Mouse (Mus musculus): ENCODE results near the gene Trnp1. TPM values are rescaled to one million over a fixed set of nuclear protein-coding genes. Genes with fewer than 3 reads are reported as not detected.

Trnp1 gene
- polyA plus RNA-seq (2014; fragmentation: Nextera tagmentation; extraction: Ambion mirVana), result 2.0 and 2.8 TPM in 2 replicates

DNA sequence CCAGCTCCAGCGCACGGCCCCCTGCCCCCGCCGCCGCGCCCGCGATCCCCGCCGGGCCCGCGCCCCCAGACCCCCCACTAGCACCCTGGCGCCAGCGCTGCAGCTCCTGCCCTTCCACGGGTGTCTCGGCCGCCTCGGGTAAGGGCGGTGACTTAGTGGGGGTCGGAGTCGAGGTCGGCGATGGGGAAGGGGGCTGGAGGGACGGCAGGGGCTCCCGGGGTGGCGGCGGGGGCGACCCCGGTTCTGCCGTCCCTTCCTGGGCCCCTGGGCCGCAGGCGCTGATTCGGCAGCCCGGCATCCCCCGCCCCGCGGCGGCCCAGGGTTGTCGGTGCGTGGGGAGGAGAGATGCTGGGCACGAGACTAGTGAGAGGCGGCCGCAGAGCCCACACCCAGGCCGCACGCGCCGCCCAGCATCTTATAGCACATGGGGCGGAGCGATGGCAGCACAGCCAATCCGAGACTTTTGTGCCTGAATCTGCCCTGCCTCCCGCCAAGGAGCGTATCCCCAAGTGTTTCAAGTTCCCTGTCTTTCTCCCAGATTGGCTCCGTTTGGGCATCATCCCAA, at the start of gene Trnp1:
Trnp1 (minus strand) TSS at position 391 of the 565 bp plus-strand sequence.
- peaks cover 46% of the 10 kb centered on the region for H3K27me3 ChIP-seq (ENCODE audit: control insufficient read depth, insufficient read depth, low read length)
- ATAC-seq (replicated peaks; ENCODE audit: insufficient number of reproducible peaks, low FRiP score, low TSS enrichment, low read depth) (peak; percentile 80), DNase-seq (ENCODE audit: low spot score) (peak; percentile 90)
- peak within 1 kb of the TSS; percentile 92 for H3K4me2 ChIP-seq (ENCODE audit: low read depth, low read length)
- WGBS, result under 1% methylated on average over 42 of the region's 53 CpGs
- H3K27ac ChIP-seq (replicated peaks; ENCODE audit: low read depth, low read length), result no peak within 1 kb of the TSS
- peak within 1 kb of the TSS; percentile 46 for H3K4me3 ChIP-seq (ENCODE audit: low read depth, low read length)
- H3K36me3 ChIP-seq (replicated peaks; ENCODE audit: control insufficient read depth, insufficient read depth, low read depth, low read length), result no peaks in the 10 kb centered on the region
- H3K4me1 ChIP-seq (ENCODE audit: control insufficient read depth, insufficient read depth, low read length), result peaks cover 5% of the 10 kb centered on the region
- peak within 1 kb of the TSS; percentile 62 for H3K9ac ChIP-seq (replicated peaks; ENCODE audit: low read length)
- H3K9me3 ChIP-seq (replicated peaks; ENCODE audit: control insufficient read depth, low read length), result no peaks in the 10 kb centered on the region

- ATAC-seq (replicated peaks; ENCODE audit: insufficient number of reproducible peaks, low FRiP score, low TSS enrichment, low read depth) (peak; percentile 96), DNase-seq (ENCODE audit: low spot score) (peak; percentile 99)
- H3K9me3 ChIP-seq (replicated peaks; ENCODE audit: control insufficient read depth, low read length), result no peaks in the 10 kb centered on the region
- no peaks in the 10 kb centered on the region for H3K27me3 ChIP-seq (ENCODE audit: control insufficient read depth, insufficient read depth, low read length)
- peaks cover 4% of the 10 kb centered on the region; the same call in 1 of the 2 replicates for H3K4me1 ChIP-seq (ENCODE audit: control insufficient read depth, insufficient read depth, low read length)
- 0 out of 2 replicates have a peak, but pooled peaks cover 3% of the 10 kb centered on the region for H3K36me3 ChIP-seq (replicated peaks; ENCODE audit: control insufficient read depth, insufficient read depth, low read depth, low read length)
- peak within 1 kb of the TSS; percentile 59 for H3K4me2 ChIP-seq (ENCODE audit: low read depth, low read length)
- under 1% methylated on average over 69 of the region's 77 CpGs for WGBS
- H3K4me3 ChIP-seq (ENCODE audit: low read depth, low read length), result peak within 1 kb of the TSS; percentile 68
- H3K9ac ChIP-seq (replicated peaks; ENCODE audit: low read length), result peak within 1 kb of the TSS; percentile 85
- H3K27ac ChIP-seq (replicated peaks; ENCODE audit: low read depth, low read length), result peak within 1 kb of the TSS; percentile 66
These were observed 47.2 kb upstream of the Trnp1 start, which contains the start of gene Nudc for GRCm38 (mm10) chr4:133545272-133546231. Gene Nudc, minus strand, starts transcription at chr4:133545996.

DNA sequence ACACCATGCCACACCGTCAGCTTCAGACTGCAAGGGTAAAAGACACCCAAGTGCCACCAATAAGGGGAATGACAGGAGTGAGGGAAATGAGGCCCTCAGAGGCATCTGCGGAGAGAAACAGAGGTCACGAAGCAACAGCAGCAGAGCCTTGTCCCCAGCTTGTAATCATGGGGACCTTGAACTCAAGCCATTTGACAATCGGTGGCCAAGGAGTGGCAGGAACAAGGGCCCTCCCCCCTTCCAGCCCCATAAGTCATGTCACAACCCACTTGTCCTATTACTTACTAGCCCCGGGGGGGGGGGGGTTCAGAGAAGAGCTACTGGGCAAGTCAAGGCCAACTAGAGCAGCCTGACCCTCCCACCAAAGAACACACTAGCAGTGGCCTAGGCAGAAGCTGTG, 38.3 kb upstream of the Trnp1 start:
- H3K9me3 ChIP-seq (replicated peaks; ENCODE audit: control insufficient read depth, low read length), result no peaks in the 10 kb centered on the region
- DNase-seq (ENCODE audit: low spot score) (no peak), ATAC-seq (replicated peaks; ENCODE audit: insufficient number of reproducible peaks, low FRiP score, low TSS enrichment, low read depth) (no peak)
- WGBS, result 93% methylated on average over 5 of the region's 5 CpGs
- no peaks in the 10 kb centered on the region for H3K27me3 ChIP-seq (ENCODE audit: control insufficient read depth, insufficient read depth, low read length)
- H3K36me3 ChIP-seq (replicated peaks; ENCODE audit: control insufficient read depth, insufficient read depth, low read depth, low read length), result peaks cover 15% of the 10 kb centered on the region
- no peak overlapping the region for H3K4me2 ChIP-seq (ENCODE audit: low read depth, low read length)
- H3K4me3 ChIP-seq (ENCODE audit: low read depth, low read length), result no peak overlapping the region
- H3K9ac ChIP-seq (replicated peaks; ENCODE audit: low read length), result no peak overlapping the region
- H3K4me1 ChIP-seq (ENCODE audit: control insufficient read depth, insufficient read depth, low read length), result no peaks in the 10 kb centered on the region
- no peak overlapping the region for H3K27ac ChIP-seq (replicated peaks; ENCODE audit: low read depth, low read length)

DNA sequence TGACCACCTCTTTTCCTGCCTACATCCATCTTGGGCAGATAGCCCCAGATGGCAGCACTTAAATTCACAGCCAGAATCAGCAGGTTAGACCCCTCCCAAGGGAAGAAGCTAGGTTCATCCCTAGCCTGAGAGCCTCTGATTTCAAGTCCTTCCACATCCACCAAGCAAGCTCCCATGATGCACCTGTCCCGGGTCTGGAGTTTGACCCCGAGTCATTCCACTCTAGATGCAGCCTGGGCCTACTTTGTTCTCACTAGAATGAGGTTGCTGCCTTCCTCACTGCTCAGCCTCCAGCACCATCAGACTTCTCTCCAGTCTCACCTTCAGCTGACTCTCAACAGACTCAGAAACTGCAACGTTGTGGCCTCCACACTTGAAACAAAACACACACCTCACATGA, 37.7 kb upstream of the Trnp1 start:
- DNase-seq (ENCODE audit: low spot score) (no peak), ATAC-seq (replicated peaks; ENCODE audit: insufficient number of reproducible peaks, low FRiP score, low TSS enrichment, low read depth) (no peak)
- Histone ChIP-seq H3K4me2 (ENCODE audit: low read depth, low read length) (no peak overlapping the region), H3K9ac (replicated peaks; ENCODE audit: low read length) (no peak overlapping the region), H3K27me3 (ENCODE audit: control insufficient read depth, insufficient read depth, low read length) (no peaks in the 10 kb centered on the region), H3K36me3 (replicated peaks; ENCODE audit: control insufficient read depth, insufficient read depth, low read depth, low read length) (peaks cover 15% of the 10 kb centered on the region), H3K4me1 (ENCODE audit: control insufficient read depth, insufficient read depth, low read length) (no peaks in the 10 kb centered on the region), H3K4me3 (ENCODE audit: low read depth, low read length) (no peak overlapping the region), H3K9me3 (replicated peaks; ENCODE audit: control insufficient read depth, low read length) (no peaks in the 10 kb centered on the region), H3K27ac (replicated peaks; ENCODE audit: low read depth, low read length) (no peak overlapping the region)
- WGBS, result 88% methylated on average over 3 of the region's 3 CpGs

DNA sequence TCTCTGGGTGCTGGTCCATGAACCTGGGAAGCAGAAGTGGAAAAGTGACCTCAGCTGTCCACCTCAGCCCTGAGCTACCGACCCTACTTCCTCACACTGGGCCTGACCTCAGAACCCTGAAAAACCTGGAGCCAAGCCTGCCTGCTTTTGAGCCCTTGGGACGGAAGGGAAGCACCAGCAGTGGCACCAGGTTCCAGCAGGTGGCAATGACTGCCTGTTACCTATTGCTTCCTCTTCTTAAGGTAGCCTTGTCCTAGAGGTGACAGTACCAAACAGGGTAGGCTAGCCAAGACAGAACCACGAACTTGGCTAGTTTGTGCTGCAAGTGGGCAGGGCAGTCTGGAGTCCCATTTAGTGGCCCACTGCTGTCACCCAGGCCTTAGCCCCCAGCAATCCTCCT, 34.4 kb upstream of the Trnp1 start:
- H3K4me2 ChIP-seq (ENCODE audit: low read depth, low read length), result no peak overlapping the region
- H3K4me3 ChIP-seq (ENCODE audit: low read depth, low read length), result no peak overlapping the region
- peaks cover 11% of the 10 kb centered on the region for H3K36me3 ChIP-seq (replicated peaks; ENCODE audit: control insufficient read depth, insufficient read depth, low read depth, low read length)
- no peak for ATAC-seq (replicated peaks; ENCODE audit: insufficient number of reproducible peaks, low FRiP score, low TSS enrichment, low read depth)
- no peaks in the 10 kb centered on the region for H3K27me3 ChIP-seq (ENCODE audit: control insufficient read depth, insufficient read depth, low read length)
- 89% methylated on average over 3 of the region's 3 CpGs for WGBS
- no peak for DNase-seq (ENCODE audit: low spot score)
- H3K4me1 ChIP-seq (ENCODE audit: control insufficient read depth, insufficient read depth, low read length), result no peaks in the 10 kb centered on the region
- no peaks in the 10 kb centered on the region for H3K9me3 ChIP-seq (replicated peaks; ENCODE audit: control insufficient read depth, low read length)
- H3K9ac ChIP-seq (replicated peaks; ENCODE audit: low read length), result no peak overlapping the region
- H3K27ac ChIP-seq (replicated peaks; ENCODE audit: low read depth, low read length), result no peak overlapping the region

GRCm38 (mm10) chr4:133527788-133528187, 29.4 kb upstream of the Trnp1 start:
- Histone ChIP-seq H3K4me3 (ENCODE audit: low read depth, low read length) (no peak overlapping the region), H3K9ac (replicated peaks; ENCODE audit: low read length) (no peak overlapping the region), H3K9me3 (replicated peaks; ENCODE audit: control insufficient read depth, low read length) (no peaks in the 10 kb centered on the region), H3K27ac (replicated peaks; ENCODE audit: low read depth, low read length) (no peak overlapping the region), H3K36me3 (replicated peaks; ENCODE audit: control insufficient read depth, insufficient read depth, low read depth, low read length) (peaks cover 3% of the 10 kb centered on the region; the same call in 1 of the 2 replicates), H3K4me2 (ENCODE audit: low read depth, low read length) (no peak overlapping the region), H3K27me3 (ENCODE audit: control insufficient read depth, insufficient read depth, low read length) (no peaks in the 10 kb centered on the region), H3K4me1 (ENCODE audit: control insufficient read depth, insufficient read depth, low read length) (no peaks in the 10 kb centered on the region)
- 74% methylated on average over 16 of the region's 16 CpGs for WGBS
- DNase-seq (ENCODE audit: low spot score) (no peak), ATAC-seq (replicated peaks; ENCODE audit: insufficient number of reproducible peaks, low FRiP score, low TSS enrichment, low read depth) (no peak)

GRCm38 (mm10) chr4:133521502-133521901, 23.2 kb upstream of the Trnp1 start:
- H3K27ac ChIP-seq (replicated peaks; ENCODE audit: low read depth, low read length), result no peak overlapping the region
- H3K36me3 ChIP-seq (replicated peaks; ENCODE audit: control insufficient read depth, insufficient read depth, low read depth, low read length), result no peaks in the 10 kb centered on the region
- no peaks in the 10 kb centered on the region for H3K4me1 ChIP-seq (ENCODE audit: control insufficient read depth, insufficient read depth, low read length)
- no peak for DNase-seq (ENCODE audit: low spot score)
- no peak for ATAC-seq (replicated peaks; ENCODE audit: insufficient number of reproducible peaks, low FRiP score, low TSS enrichment, low read depth)
- H3K27me3 ChIP-seq (ENCODE audit: control insufficient read depth, insufficient read depth, low read length), result peaks cover 30% of the 10 kb centered on the region
- 75% methylated on average over 2 of the region's 2 CpGs for WGBS
- no peak overlapping the region for H3K9ac ChIP-seq (replicated peaks; ENCODE audit: low read length)
- H3K9me3 ChIP-seq (replicated peaks; ENCODE audit: control insufficient read depth, low read length), result no peaks in the 10 kb centered on the region
- H3K4me2 ChIP-seq (ENCODE audit: low read depth, low read length), result no peak overlapping the region
- no peak overlapping the region for H3K4me3 ChIP-seq (ENCODE audit: low read depth, low read length)

GRCm38 (mm10) chr4:133519369-133519665, 21.0 kb upstream of the Trnp1 start:
- WGBS, result 4% methylated on average over 21 of the region's 25 CpGs
- Histone ChIP-seq H3K36me3 (replicated peaks; ENCODE audit: control insufficient read depth, insufficient read depth, low read depth, low read length) (no peaks in the 10 kb centered on the region), H3K27me3 (ENCODE audit: control insufficient read depth, insufficient read depth, low read length) (peaks cover 30% of the 10 kb centered on the region), H3K9ac (replicated peaks; ENCODE audit: low read length) (peak overlapping the region; percentile 54), H3K27ac (replicated peaks; ENCODE audit: low read depth, low read length) (no peak overlapping the region), H3K4me1 (ENCODE audit: control insufficient read depth, insufficient read depth, low read length) (no peaks in the 10 kb centered on the region), H3K9me3 (replicated peaks; ENCODE audit: control insufficient read depth, low read length) (no peaks in the 10 kb centered on the region), H3K4me3 (ENCODE audit: low read depth, low read length) (peak overlapping the region; percentile 39), H3K4me2 (ENCODE audit: low read depth, low read length) (peak overlapping the region; percentile 48)
- ATAC-seq (replicated peaks; ENCODE audit: insufficient number of reproducible peaks, low FRiP score, low TSS enrichment, low read depth) (no peak), DNase-seq (ENCODE audit: low spot score) (no peak)

Measured in embryonic facial prominence, embryonic 11.5 days (tissue).